Mouse (Mus musculus): Measurements from ENCODE around the gene Echdc2.

- TF ChIP-seq CTCF (conservative IDR thresholded peaks at IDR 0.05; ENCODE audit: low read length), result no peak
- peak; percentile 90 for TF ChIP-seq NANOG (IDR thresholded peaks at IDR 0.05; ENCODE audit: borderline replicate concordance, low read length)
- TF ChIP-seq POU5F1 (IDR thresholded peaks at IDR 0.05; ENCODE audit: borderline replicate concordance, low read length), result peak; percentile 95
Measured at GRCm38 (mm10) chr4:108182278-108182677, 17.0 kb downstream of the Echdc2 start.

Data from E14TG2a.4 (cell line).